Mouse (Mus musculus) layer of hippocampus, adult 2 months (tissue): ENCODE measurements at regions not wholly inside any gene's neighbourhood (a gene's known extent, or its start where the extent isn't known, plus 50 kb on each side); places are given as distances from the start of the nearest gene placed in this dataset.
A peak's percentile ranks its signal among the peaks of the same experiment; 100 is the strongest.

ENCODE experiments used
- DNase-seq, 2 experiments: peaks; one replicate each; pipeline ENCODE4 v3.0.0; 2022; ENCODE audit warnings: low spot score in 2 of 2
- H3K27ac ChIP-seq: fragments of 200-600 bp; 2 replicates; pipeline ENCODE4 v1.8.1; 2022
- H3K4me3 ChIP-seq: fragments of 200-600 bp; 2 replicates; pipeline ENCODE4 v1.8.1; 2022; ENCODE audit warnings: mild to moderate bottlenecking
- CTCF ChIP-seq: fragments of 200-600 bp; conservative IDR thresholded peaks from 2 replicates; pipeline ENCODE4 v1.8.1; 2022; ENCODE audit warnings: antibody characterized with exemption, mild to moderate bottlenecking, moderate library complexity

GRCm38 (mm10) chr6:117670792-117671525, 170.0 kb upstream of the Zfp637 start:
- H3K4me3 ChIP-seq = no peak overlapping the region
- DNase-seq = no peak
- TF ChIP-seq CTCF = no peak
- no peak overlapping the region for H3K27ac ChIP-seq

- no peak for DNase-seq
- Histone ChIP-seq H3K4me3 (no peak overlapping the region), H3K27ac (no peak overlapping the region)
- peak; percentile 80 for TF ChIP-seq CTCF
These were observed 165.8 kb upstream of the Zfp637 start for GRCm38 (mm10) chr6:117675059-117675800.

GRCm38 (mm10) chr6:117676064-117676821, 164.7 kb upstream of the Zfp637 start:
- TF ChIP-seq CTCF = no peak
- H3K4me3 ChIP-seq = no peak overlapping the region

GRCm38 (mm10) chr6:117677062-117677461, 163.9 kb upstream of the Zfp637 start:
- no peak for TF ChIP-seq CTCF
- no peak overlapping the region for H3K4me3 ChIP-seq
- no peak overlapping the region for H3K27ac ChIP-seq
- no peak for DNase-seq

More at GRCm38 (mm10) chr6:117676064-117676821, 164.7 kb upstream of the Zfp637 start:
- no peak for DNase-seq
- no peak overlapping the region for H3K27ac ChIP-seq

GRCm38 (mm10) chr6:117677821-117678220, 163.2 kb upstream of the Zfp637 start:
- no peak for DNase-seq
- no peak for TF ChIP-seq CTCF
- H3K4me3 ChIP-seq = no peak overlapping the region
- no peak overlapping the region for H3K27ac ChIP-seq

- no peak overlapping the region for H3K4me3 ChIP-seq
- no peak for TF ChIP-seq CTCF
- no peak for DNase-seq
- H3K27ac ChIP-seq = no peak overlapping the region
These were observed 162.7 kb upstream of the Zfp637 start for GRCm38 (mm10) chr6:117678276-117678675.

GRCm38 (mm10) chr6:117678877-117679276, 162.1 kb upstream of the Zfp637 start:
- no peak for DNase-seq
- Histone ChIP-seq H3K27ac (no peak overlapping the region), H3K4me3 (no peak overlapping the region)
- no peak for TF ChIP-seq CTCF

GRCm38 (mm10) chr6:117686212-117686611, 154.8 kb upstream of the Zfp637 start:
- DNase-seq = no peak
- no peak overlapping the region for H3K27ac ChIP-seq
- H3K4me3 ChIP-seq = no peak overlapping the region
- no peak; the same call in 1 of the 2 replicates for TF ChIP-seq CTCF

- H3K4me3 ChIP-seq = no peak overlapping the region
- no peak for DNase-seq
- no peak overlapping the region for H3K27ac ChIP-seq
- peak; percentile 77 for TF ChIP-seq CTCF
These were observed 153.9 kb upstream of the Zfp637 start for GRCm38 (mm10) chr6:117687045-117687444.

GRCm38 (mm10) chr6:117688664-117689178, 152.3 kb upstream of the Zfp637 start:
- no peak for TF ChIP-seq CTCF
- no peak overlapping the region for H3K4me3 ChIP-seq
- H3K27ac ChIP-seq = no peak overlapping the region
- no peak for DNase-seq

GRCm38 (mm10) chr6:117700286-117700685, 140.7 kb upstream of the Zfp637 start:
- no peak for DNase-seq
- Histone ChIP-seq H3K27ac (no peak overlapping the region), H3K4me3 (no peak overlapping the region)
- no peak for TF ChIP-seq CTCF

GRCm38 (mm10) chr6:117701547-117701946, 139.4 kb upstream of the Zfp637 start:
- no peak for DNase-seq
- no peak for TF ChIP-seq CTCF
- Histone ChIP-seq H3K27ac (no peak overlapping the region), H3K4me3 (no peak overlapping the region)

GRCm38 (mm10) chr6:117706006-117706405, 135.0 kb upstream of the Zfp637 start:
- no peak for TF ChIP-seq CTCF
- no peak for DNase-seq
- no peak overlapping the region for H3K4me3 ChIP-seq
- no peak overlapping the region for H3K27ac ChIP-seq
